Mouse (Mus musculus) frontal cortex, adult 2 months (tissue): ENCODE results near the gene Srr. TPM values are rescaled to one million over a fixed set of nuclear protein-coding genes. Genes with fewer than 3 reads are reported as not detected.

Experiments
- DNase-seq, 2 experiments: peaks; one replicate each; pipeline ENCODE4 v3.0.0; 2022; ENCODE audit warnings: low spot score in 1 of 2; ENCODE audit errors: extremely low spot score in 1 of 2
- polyA plus RNA-seq: library from polyadenylated mRNA; depleted of rRNA; stranded (reverse); fragments of >200 nt; gene quantifications from 2 replicates; pipeline ENCODE4 v1.2.3, GENCODE M21; 2012; rRNA removed

Gene Srr
- polyA plus RNA-seq, 1 experiment, result 62.9 TPM

DNA sequence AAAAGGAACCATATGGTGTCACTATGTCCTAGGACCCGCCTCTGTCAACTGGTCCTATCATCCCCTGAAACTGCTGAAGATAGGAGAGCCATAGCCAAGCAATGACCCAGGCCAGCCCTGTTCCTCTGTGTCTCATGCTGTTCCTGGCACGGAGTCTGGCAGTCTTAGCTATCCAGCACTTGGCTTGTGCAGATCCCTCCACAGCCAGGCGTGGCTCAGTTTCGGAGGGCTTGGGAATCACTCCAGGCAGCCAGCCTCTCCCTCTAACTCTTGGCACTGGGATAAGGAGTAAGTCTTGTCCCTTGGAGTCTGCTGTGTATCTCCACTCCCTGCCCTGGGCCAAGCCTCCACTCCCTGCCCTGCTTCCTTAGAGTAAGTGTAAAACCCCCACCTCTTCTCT, 59.1 kb downstream of the Srr start:
- DNase-seq, result peak in 1 of 2 experiments; percentile 48

DNA sequence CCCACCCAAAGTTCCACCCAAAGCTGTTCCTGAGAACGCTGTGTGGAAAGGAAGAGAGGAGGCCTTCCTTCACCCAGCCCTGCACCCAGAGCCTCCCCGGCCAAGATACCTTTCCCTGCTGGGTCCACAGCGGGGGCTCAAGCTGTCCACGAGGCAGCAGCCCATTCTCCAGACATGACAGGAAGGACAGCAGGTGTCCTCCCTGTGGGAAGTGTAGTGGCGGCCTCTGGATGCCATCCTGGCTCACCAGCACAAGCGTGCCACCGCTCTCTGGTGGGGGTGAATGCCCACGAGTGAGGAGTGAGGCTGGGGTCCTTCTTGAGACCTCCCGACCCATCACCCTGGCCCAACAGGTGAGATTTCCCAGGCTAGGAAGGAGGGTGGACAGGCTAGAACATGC, 60.5 kb downstream of the Srr start:
- no peak for DNase-seq

DNA sequence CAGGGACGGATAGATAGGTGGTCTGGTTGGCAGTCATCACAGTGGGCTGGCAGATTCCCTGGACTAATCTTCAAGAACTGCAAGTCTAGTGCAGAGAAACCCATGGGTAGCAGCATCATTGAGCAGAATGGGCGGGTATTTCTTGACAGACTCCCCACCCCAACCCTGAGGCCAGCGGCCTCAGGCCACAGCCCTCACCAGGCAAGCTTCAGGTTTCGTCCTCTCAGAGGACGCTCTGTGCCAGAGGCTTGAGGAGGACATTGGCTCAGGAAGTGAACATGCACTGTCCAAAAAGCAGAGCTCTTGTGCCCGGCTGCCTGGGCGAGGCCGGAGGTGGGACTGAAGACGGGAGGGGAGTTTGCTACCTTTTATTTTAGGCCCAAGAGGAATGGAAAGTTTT, 61.3 kb downstream of the Srr start:
- no peak for DNase-seq

DNA sequence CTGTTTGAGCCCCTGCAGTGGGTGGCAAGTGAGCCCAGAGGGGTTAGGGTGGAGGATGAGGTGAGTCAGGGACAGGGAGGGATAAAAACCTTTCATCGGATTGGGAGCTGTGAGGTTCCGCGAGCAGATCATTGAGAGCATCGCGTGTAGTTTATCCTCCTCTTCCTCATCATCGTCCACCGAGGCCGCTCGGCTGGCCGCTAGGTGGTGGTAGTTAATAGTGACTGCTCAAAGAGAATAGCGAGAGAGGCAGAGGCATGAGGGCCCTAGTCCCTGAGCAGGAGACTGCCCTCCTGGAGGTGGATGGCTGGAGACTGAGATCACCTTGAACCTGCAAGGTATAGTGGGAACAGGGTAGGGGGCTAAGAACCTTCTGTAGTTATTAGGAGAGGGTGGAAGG, 62.3 kb downstream of the Srr start:
- DNase-seq, result no peak

DNA sequence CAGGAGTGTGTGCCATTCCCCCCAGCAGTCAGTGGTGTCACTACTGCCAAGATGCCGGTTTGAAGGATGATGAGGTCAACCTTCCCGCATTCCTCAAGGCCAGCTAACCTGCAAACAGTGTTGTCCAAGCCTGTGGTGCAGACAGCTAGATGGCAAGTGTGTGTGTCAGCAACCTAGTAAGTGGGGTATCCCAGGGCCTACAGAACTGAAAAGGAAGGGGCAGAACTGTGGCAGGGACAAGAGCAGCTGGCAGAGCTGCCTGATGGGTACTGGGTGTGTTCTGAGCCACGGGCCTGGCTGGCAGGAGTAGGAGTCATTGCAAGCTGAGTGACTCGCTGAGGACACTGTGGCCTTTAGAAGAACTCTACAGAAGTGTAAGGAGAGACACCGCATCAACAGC, 63.6 kb downstream of the Srr start:
- no peak for DNase-seq

DNA sequence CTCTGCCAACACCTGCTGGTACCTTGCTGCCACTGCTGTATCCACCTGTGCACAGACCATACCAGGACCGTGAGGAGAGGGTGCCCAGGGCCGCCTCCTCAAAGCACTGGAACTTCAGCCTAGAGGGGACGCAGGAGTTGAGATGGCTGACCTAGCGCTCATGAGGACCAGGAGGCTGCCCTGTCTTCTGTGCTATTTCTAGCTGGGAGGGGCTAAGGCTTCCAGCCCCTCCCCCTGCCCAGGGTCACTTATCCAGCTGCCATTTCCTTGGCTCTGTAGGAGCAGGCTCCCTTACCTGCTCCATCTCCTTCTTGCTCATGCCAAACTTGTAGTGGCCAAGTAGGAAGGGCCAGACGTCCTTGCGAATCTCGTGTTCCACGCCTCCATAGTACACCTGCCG, 68.0 kb downstream of the Srr start:
- no peak for DNase-seq

Other genes with a start within 250 kb of the Srr start
- 157 and 175 TPM in 2 replicates for gene Pafah1b1, start 201.3 kb downstream of the Srr start, polyA plus RNA-seq
- 15.2 and 15.9 TPM in 2 replicates for gene Mettl16, start 155.1 kb downstream of the Srr start, polyA plus RNA-seq
- 18.2 and 20.8 TPM in 2 replicates for gene Mnt, start 95.0 kb downstream of the Srr start, polyA plus RNA-seq
- 71.9 and 80.2 TPM in 2 replicates for gene Sgsm2, start 28.9 kb downstream of the Srr start, polyA plus RNA-seq
- 15.6 and 17.6 TPM in 2 replicates for gene Tsr1, start 27.9 kb downstream of the Srr start, polyA plus RNA-seq
- 27.9 and 35.9 TPM in 2 replicates for gene Smg6, start 125 bp downstream of the Srr start, polyA plus RNA-seq
- gene Hic1, start 243.6 kb upstream of the Srr start, polyA plus RNA-seq, result 4.1 and 4.2 TPM in 2 replicates